Mouse (Mus musculus) cerebellum, adult 2 months (tissue): ENCODE results near the gene Nthl1.

Experiments used
- CTCF ChIP-seq: fragments of 200-500 bp; IDR thresholded peaks from 2 replicates; pipeline ENCODE4 v1.5.1; 2011; ENCODE audit warnings: low read depth, mild to moderate bottlenecking, control low read depth, low read length, moderate library complexity, borderline replicate concordance; ENCODE audit not compliant: insufficient read depth
- POLR2A ChIP-seq: fragments of 200-500 bp; IDR thresholded peaks from 2 replicates; pipeline ENCODE4 v1.6.1; 2011; ENCODE audit warnings: low read length, control low read depth, borderline replicate concordance; ENCODE audit not compliant: insufficient read depth

- no peak for TF ChIP-seq CTCF
- TF ChIP-seq POLR2A = no peak
Observed at GRCm38 (mm10) chr17:24590943-24591342, 41.5 kb upstream of the Nthl1 start.
